Mouse (Mus musculus): Measurements from ENCODE around the gene Bzw2.

GRCm38 (mm10) chr12:36042348-36042778 lies 115.5 kb downstream of the Bzw2 start, which contains the start of gene Tspan13:
- TF ChIP-seq CTCF (IDR thresholded peaks at IDR 0.05; ENCODE audit: control insufficient read depth, insufficient read depth, insufficient read length) (no peak), MAX (IDR thresholded peaks at IDR 0.05) (no peak), MYOG (IDR thresholded peaks at IDR 0.05; ENCODE audit: control insufficient read depth, extremely low read depth, insufficient read length) (no peak), USF1 (IDR thresholded peaks at IDR 0.05; ENCODE audit: low read depth) (no peak), CEBPB (IDR thresholded peaks at IDR 0.05; ENCODE audit: low read depth) (no peak), MYOD1 (IDR thresholded peaks at IDR 0.05; ENCODE audit: control insufficient read depth, insufficient read length, low read depth) (no peak)
